Comparison of ENCODE assay signal across 9 mouse cellular contexts in genomic region chr2:170343819-170344317, GRCm38 (mm10).
A peak's percentile ranks its signal among the peaks of the same experiment; 100 is the strongest.
DNase-seq lines count a peak whose midpoint lies in the region; ATAC-seq and TF ChIP-seq lines count a peak whose summit lies in the region.
"Had no signal": no experiment of that assay in that cellular context is flagged by ENCODE, and none has a peak within 500 bp of the region (broad histone marks: within the 10 kb centered on the region; RNA-seq: fewer than 3 reads in every experiment).

No protein-coding gene starts in this region.

- H3K9me3 ChIP-seq in heart, embryonic 16.5 days (replicated peaks; ENCODE audit: control insufficient read depth, low read length), result no peaks in the 10 kb centered on the region
- H3K9me3 ChIP-seq in limb, embryonic 11.5 days (ENCODE audit: control insufficient read depth, low read length), result no peaks in the 10 kb centered on the region
- H3K9me3 ChIP-seq in neural tube, embryonic 13.5 days, result no peaks in the 10 kb centered on the region

- no peak for DNase-seq in heart, postnatal 25 days (ENCODE audit: low spot score)
- peak; percentile 53 for DNase-seq in limb, embryonic 11.5 days (ENCODE audit: low spot score)
- no peak for DNase-seq in cerebellum, adult 2 months
- no peak for DNase-seq in gastrocnemius, adult 8-10 months (ENCODE audit: low spot score in 2 of 2)
- no peak for DNase-seq in c-Kit-positive CD71-positive TER-119-positive erythroid progenitor cells, embryonic 14.5 days (ENCODE audit: low spot score)

- H3K4me3 ChIP-seq in heart, embryonic 16.5 days (ENCODE audit: low read length), result no peak overlapping the region
- no peak overlapping the region for H3K4me3 ChIP-seq in cortical plate, adult 2 months (ENCODE audit: insufficient read depth, low read length)
- no peak overlapping the region for H3K4me3 ChIP-seq in limb, embryonic 11.5 days (ENCODE audit: low read depth, low read length)
- no peak overlapping the region for H3K4me3 ChIP-seq in neural tube, embryonic 13.5 days
- no peak overlapping the region for H3K4me3 ChIP-seq in cerebellum, adult 2 months (replicated peaks; ENCODE audit: insufficient read depth, low read depth, low read length)

- no peak for TF ChIP-seq CTCF in cortical plate, adult 2 months (IDR thresholded peaks at IDR 0.05; ENCODE audit: extremely low read depth, insufficient read depth, low read length)
- no peak for TF ChIP-seq CTCF in cerebellum, adult 2 months (IDR thresholded peaks at IDR 0.05; ENCODE audit: borderline replicate concordance, insufficient read depth, low read depth, low read length)

- intact Hi-C loops in heart, postnatal 25 days (cut with DNase I), result loop anchor here (5.0 to 10.0 kb wide), 2 partner anchors 77 to 119 kb away; no protein-coding TSS in a partner anchor

- no peak overlapping the region for H3K9ac ChIP-seq in heart, embryonic 16.5 days (ENCODE audit: low read length)
- 0 out of 2 replicates have a peak overlapping the region, but pooled peaks have one; percentile 17 for H3K9ac ChIP-seq in limb, embryonic 11.5 days (ENCODE audit: low read length)
- no peak overlapping the region for H3K9ac ChIP-seq in neural tube, embryonic 13.5 days

- H3K27ac ChIP-seq in heart, embryonic 16.5 days (ENCODE audit: low read length), result peak overlapping the region; percentile 30; the same call in 1 of the 2 replicates
- peak overlapping the region; percentile 84 for H3K27ac ChIP-seq in cortical plate, adult 2 months (ENCODE audit: insufficient read depth, low read length)
- H3K27ac ChIP-seq in limb, embryonic 11.5 days (replicated peaks; ENCODE audit: low read depth, low read length), result peak overlapping the region; percentile 90
- H3K27ac ChIP-seq in neural tube, embryonic 13.5 days (replicated peaks), result peak overlapping the region; percentile 79
- no peak overlapping the region for H3K27ac ChIP-seq in cerebellum, adult 2 months (ENCODE audit: insufficient read depth, low read length)

- no peak overlapping the region for H3K4me2 ChIP-seq in heart, embryonic 16.5 days (ENCODE audit: low read depth, low read length)
- H3K4me2 ChIP-seq in limb, embryonic 11.5 days (ENCODE audit: low read depth, severe bottlenecking), result no peak overlapping the region
- no peak overlapping the region for H3K4me2 ChIP-seq in neural tube, embryonic 13.5 days

- WGBS in heart, embryonic 16.5 days, result 51% methylated on average over 10 of the region's 10 CpGs
- 42% methylated on average over 10 of the region's 10 CpGs for WGBS in limb, embryonic 11.5 days
- WGBS in neural tube, embryonic 13.5 days, result 36% methylated on average over 10 of the region's 10 CpGs
- 47% methylated on average over 10 of the region's 10 CpGs for WGBS in cerebellum, adult 2 months

- H3K4me1 ChIP-seq in heart, embryonic 16.5 days (ENCODE audit: control insufficient read depth, insufficient read depth, low read length), result peaks cover 16% of the 10 kb centered on the region
- no peaks in the 10 kb centered on the region for H3K4me1 ChIP-seq in cortical plate, adult 2 months (ENCODE audit: control insufficient read depth, insufficient read depth, low read length)
- peaks cover 27% of the 10 kb centered on the region for H3K4me1 ChIP-seq in limb, embryonic 11.5 days (ENCODE audit: control insufficient read depth, insufficient read depth, low read length)
- H3K4me1 ChIP-seq in neural tube, embryonic 13.5 days (replicated peaks), result peaks cover 34% of the 10 kb centered on the region
- H3K4me1 ChIP-seq in cerebellum, adult 2 months (ENCODE audit: control insufficient read depth, insufficient read depth, low read length), result no peaks in the 10 kb centered on the region

- no peak for ATAC-seq in heart, embryonic 16.5 days (replicated peaks; ENCODE audit: extremely low read depth, insufficient read depth, low FRiP score)
- ATAC-seq in limb, embryonic 11.5 days (ENCODE audit: insufficient number of reproducible peaks, low FRiP score, low TSS enrichment, low read depth), result peak; percentile 27; the same call in 1 of the 2 replicates
- ATAC-seq in neural tube, embryonic 13.5 days (ENCODE audit: low read depth), result peak; percentile 61
- ATAC-seq: Patski had no signal

- no peaks in the 10 kb centered on the region for H3K36me3 ChIP-seq in heart, embryonic 16.5 days (ENCODE audit: control insufficient read depth, insufficient read depth)
- no peaks in the 10 kb centered on the region for H3K36me3 ChIP-seq in limb, embryonic 11.5 days (ENCODE audit: control insufficient read depth, insufficient read depth, low read length)
- H3K36me3 ChIP-seq in neural tube, embryonic 13.5 days, result no peaks in the 10 kb centered on the region

- no peaks in the 10 kb centered on the region for H3K27me3 ChIP-seq in heart, embryonic 16.5 days (ENCODE audit: control insufficient read depth, insufficient read depth, low read length)
- H3K27me3 ChIP-seq in limb, embryonic 11.5 days (ENCODE audit: control insufficient read depth, insufficient read depth, low read length), result no peaks in the 10 kb centered on the region
- no peaks in the 10 kb centered on the region for H3K27me3 ChIP-seq in neural tube, embryonic 13.5 days
- H3K27me3 ChIP-seq in cerebellum, adult 2 months (ENCODE audit: control insufficient read depth, insufficient read depth, low read length), result no peaks in the 10 kb centered on the region
- H3K27me3 ChIP-seq: Patski had no signal

- no peak for TF ChIP-seq POLR2A in cortical plate, adult 2 months (IDR thresholded peaks at IDR 0.05; ENCODE audit: extremely low read depth, insufficient read depth, low read length)
- no peak for TF ChIP-seq POLR2A in cerebellum, adult 2 months (IDR thresholded peaks at IDR 0.05; ENCODE audit: borderline replicate concordance, insufficient read depth, low read length)
